Mouse (Mus musculus) cerebellum, postnatal 25 days (tissue): ENCODE data around the gene Paip2b.

Experiments used
- DNase-seq, 2 experiments: peaks; one replicate each; pipeline ENCODE4 v3.0.0; 2021; ENCODE audit warnings: mixed read lengths in 2 of 2

Gene Paip2b

GRCm38 (mm10) chr6:83831606-83832123 lies at the start of gene Paip2b:
Paip2b (minus strand) TSS chr6:83831741.
- peak; percentile 99 to 100 for DNase-seq

- DNase-seq: peak in 1 of 2 experiments; percentile 67
Observed at GRCm38 (mm10) chr6:83879815-83880214, 48.3 kb upstream of the Paip2b start.

DNA sequence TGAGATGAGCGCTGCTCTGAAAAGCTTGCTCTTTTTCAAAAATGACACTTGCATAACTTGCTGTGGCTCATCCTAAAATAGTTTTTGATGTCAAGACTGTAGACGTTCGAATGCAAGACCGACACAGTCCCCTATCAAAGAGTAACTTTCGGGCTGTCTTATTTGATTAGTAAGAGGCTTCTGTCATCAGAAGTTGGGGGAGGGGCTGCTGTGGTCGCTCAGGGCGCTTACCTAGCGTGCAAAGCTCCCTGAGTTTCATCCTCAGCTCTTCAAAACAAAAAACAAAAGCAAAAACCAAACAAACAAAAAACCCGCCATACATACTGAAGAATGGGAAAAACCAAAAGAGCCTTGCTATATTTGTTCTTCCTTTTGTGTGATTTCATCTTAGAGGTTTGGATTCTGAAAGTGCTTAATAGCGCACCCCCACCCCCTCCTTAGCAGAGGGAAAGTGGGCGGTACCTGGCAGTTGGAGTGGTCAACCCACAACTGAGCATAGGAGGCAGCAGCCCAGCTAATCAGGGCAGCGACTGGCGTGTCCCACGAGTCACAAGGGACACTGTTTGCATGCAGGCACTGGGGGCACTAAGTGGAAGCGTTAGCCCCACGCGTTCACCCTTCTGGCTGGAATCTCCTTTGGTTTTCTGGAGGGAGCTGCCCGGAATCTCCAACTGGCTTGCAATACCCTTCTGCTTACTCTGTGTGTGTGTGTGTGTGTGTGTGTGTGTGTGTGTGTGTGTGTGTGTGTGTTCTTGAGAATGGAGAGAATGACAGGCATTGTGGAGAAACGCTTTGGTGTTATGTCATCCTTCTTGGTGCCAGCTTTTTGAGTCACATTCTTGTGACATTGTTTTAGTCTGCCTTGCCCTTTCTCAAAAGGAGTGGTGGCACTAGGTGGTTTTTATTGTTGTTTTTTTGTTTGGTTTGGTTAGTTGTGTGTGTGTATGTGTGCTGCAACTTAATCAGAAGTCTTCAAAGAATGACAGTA lies 36.4 kb upstream of the Paip2b start:
- peak; percentile 48 to 59 for DNase-seq

- DNase-seq: peak; percentile 96 to 97
Observed at GRCm38 (mm10) chr6:83866954-83867597, 35.5 kb upstream of the Paip2b start, which contains the start of gene Zfp638. Zfp638 (plus strand) TSS chr6:83867109.

DNA sequence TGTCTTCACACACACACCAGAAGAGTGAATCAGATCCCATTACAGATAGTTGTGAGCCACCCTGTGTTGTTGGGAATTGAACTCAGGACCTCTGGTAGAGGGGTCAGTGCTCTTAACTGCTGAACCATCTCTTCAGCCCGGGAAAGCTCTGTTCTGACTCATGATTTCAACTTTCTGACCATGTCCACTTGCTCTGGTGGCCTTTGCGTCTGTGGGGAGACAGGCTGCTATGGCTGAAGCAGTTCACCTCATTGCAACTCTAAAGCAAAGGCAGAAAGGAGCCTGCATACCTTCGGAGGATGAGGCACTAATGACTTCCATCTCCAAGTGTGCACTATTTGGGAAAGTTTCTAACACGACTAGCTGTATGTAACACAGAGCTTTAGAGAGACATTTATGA lies 34.9 kb upstream of the Paip2b start:
- no peak for DNase-seq

DNA sequence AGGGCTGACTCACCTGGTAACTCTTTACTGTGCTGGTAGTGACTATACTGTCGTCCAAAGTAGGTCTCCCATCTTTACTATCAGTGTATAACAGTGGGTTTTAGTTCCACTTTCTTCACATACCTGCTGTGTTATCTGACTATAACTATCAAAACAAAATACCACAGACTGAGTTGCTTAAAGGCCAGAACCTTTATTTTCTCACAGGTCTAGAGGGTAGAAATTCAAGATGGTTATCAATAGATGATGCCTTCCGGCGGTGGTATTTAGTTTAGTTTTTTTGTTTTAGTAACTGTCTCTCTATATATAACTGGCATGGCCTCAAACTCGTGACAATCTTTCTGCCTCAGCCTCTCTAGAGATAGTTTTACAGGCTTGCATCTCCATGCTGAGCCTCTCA lies 32.0 kb upstream of the Paip2b start:
- no peak for DNase-seq

- no peak for DNase-seq
Observed at GRCm38 (mm10) chr6:83860033-83860432, 28.5 kb upstream of the Paip2b start.

- DNase-seq: no peak
Observed at GRCm38 (mm10) chr6:83857476-83857875, 25.9 kb upstream of the Paip2b start.

DNA sequence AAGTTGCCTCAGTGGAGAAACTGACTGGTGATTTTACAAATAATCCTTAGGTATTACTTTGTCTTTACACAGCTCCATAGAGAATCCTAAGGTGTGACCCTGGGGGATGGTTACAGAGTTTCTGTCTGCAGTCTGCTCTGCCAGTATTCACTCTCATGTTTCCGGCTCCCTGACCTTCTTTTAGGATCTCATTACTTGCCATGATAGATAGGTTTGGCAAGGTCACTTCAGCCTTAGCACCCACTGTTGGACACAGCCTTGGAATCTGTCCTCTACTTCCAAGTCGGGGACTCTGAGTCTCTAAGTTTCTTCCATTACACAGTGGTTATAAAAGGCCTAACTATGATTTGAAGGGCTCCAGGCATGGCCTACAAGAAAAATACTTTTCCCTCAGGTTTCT lies 17.9 kb upstream of the Paip2b start:
- no peak for DNase-seq

GRCm38 (mm10) chr6:83846141-83846540 lies 14.6 kb upstream of the Paip2b start:
- DNase-seq: no peak

DNA sequence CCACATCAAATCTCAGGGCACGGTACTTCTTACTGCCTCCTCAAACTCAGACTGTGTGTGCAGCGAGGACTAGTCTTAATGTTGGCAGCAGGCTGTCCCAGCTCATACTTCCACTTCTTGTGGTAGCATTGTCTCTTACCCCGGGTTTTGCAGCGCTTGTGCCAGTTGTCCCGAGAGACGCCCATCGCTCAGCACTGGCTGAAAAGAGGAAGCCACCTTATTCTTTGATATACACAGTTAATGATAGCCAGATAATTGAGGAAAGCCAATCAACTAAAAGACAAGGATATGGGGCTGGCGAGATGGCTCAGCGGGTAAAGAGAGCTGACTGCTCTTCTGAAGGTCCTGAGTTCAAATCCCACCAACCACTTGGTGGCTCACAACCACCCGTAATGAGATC lies 13.4 kb upstream of the Paip2b start:
- no peak for DNase-seq

DNA sequence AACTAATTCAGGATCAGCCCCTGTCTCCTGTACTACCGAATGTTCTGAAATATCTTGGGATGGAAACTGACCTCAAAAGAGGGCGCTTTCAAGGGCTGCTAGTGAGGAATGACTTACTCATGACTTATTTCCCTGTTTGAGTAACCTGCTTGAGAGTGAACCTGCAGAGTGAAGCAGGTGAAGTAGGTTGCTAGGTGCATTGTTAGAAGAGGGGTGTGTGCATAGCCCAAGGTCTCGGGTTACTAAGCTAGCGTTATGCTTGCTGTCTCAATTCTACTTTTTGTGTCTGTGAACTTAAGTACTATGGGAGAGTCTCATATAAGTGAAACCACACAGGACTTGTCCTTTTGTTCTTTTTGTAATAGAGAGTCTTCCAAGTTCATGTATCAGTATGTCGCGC lies 8.5 kb upstream of the Paip2b start:
- DNase-seq: no peak

DNA sequence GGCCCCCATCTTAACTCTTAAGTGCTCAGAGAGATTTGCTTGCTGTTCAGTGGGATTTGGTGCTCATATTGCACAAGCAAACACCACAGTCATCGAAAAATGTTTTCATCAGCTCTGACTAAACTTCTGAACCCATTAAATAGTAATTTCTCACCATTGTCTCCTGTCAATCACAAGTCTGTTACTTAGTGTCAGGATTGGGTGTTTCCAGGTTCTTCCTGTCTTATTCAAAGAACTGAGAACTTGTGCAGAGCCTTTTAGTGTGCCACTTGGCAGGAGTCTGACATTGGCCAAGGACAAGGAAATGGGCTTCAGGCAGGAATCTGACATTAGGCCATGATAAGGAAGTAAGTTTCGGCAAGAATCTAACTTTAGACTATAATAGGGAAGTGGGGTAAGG lies 6.5 kb upstream of the Paip2b start:
- no peak for DNase-seq

DNA sequence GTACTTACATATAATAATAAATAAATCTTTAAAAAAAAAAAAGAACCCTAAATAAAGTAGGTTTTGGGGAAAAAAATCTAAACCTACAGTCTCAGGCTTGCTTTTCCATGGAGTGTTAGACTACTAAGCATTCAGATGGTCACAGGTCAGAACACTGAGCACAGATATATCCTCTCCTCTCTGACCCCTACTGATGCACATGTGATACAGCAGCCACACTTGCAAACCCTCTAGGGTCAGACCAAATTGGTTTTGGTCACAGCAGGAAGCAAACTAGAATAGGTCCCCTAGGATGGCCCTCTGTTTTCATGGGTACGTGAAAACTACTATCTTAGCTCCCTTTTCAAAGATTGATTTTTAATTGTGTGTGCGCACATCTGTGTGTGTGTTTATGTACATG lies 5.3 kb upstream of the Paip2b start:
- no peak for DNase-seq

DNA sequence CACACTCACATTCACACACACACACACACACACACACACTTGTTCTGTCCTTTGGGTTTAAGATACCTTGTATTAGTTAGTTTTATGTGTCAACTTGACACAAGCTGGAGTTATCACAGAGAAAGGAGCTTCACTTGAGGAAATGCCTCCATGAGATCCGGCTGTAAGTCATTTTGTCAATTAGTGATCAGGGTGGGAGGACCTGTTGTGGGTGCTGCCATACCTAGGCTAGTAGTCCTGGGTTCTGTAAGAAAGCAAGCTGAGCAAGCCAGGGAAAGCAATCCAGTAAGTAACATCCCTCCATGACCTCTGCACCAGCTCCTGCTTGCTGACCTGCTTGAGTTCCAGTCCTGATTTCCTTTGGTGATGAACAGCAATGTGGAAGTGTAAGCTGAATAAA lies 852 bp upstream of the Paip2b start:
- peak; percentile 12 for DNase-seq

DNA sequence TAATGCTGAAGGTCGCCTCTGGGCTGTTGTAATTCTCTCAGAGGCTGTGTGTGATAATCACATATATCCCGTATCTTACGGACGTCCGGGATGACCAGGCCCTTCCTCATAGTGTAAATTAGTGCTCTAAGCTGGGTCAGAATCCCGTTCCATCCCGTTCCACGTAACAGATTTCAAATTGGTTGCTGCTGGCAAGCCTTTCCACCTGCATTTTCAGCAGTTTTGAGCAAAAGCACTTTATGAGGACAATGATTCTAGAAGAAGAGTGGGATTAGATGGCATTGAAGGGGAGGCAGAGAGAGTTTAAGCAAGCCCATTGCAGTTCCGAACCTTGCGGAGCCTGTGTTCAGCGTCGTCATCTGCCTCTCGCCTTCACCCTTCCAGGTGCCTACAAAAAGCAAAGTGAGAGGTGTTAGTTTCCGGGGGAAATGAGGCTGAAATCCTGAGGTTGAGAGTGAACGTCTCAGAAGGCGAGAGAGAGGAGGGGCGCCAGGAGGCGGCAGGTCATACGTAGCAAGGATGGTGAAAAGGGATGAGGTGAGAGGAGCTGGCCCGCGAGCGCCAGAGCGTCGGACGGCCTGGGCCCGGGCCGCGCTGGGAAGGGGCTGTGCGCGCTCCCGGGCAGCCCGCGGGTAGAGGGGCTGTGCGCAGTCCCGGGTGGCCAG lies 468 bp downstream of the Paip2b start:
- no peak for DNase-seq

DNA sequence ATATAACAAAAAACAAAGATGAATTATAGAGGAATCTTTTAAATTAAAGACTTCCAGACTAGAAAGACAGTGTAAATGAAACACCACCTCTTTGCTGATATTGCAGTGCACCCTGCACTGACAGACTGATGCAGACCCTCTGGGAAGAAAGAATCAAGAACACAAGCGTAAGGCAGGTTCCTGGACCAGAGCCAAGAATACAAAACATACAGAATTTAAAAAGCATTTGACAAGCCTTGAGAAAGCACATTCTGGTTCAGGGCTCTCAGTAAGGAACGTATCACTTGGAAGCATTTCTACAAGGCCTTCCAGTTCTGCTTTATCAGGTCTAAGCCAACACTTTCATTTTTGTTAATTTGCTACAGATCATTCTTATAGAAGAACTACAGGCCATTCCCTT lies 9.7 kb downstream of the Paip2b start:
- no peak for DNase-seq

GRCm38 (mm10) chr6:83820727-83821515 lies 10.6 kb downstream of the Paip2b start:
- DNase-seq: no peak

DNA sequence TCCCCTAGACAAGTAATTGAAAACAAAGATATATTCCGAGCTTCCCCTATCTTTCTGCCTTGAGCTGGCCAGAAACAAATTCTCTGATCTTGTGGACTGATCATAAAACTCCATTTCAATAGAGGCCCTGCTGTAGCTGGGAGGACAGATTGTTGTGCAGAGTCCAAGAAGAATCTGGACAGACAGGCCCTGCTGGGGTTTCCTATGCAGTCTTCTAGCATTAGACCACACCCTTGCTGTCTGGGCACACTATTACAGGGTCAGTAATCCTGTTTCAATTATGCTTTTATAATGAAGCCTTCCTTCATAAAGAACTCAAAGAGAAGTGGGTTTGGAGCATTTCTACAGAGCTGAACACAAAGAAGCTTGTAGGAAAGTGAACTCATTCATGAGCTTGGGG lies 12.5 kb downstream of the Paip2b start:
- no peak for DNase-seq

- DNase-seq: no peak
Observed at GRCm38 (mm10) chr6:83815801-83816200, 15.7 kb downstream of the Paip2b start.

DNA sequence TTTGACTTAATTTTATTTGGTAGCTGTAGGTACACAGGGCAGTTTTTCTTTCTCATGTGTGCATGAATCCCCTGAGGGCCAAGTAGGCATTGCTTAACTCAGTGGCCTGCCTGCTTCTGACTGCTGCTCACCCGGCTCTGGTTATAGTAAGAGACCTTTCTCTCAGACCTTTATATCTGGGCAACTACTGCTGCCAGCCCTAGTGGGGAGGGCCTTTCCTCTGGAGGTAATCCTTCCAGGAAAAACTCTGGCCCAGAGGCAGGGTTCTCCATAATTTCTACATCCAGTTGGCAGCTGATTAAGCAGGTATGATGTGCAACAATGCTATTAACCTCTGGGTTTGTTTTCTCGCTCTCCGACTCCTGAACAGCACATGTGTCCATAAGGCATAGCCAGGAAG lies 28.7 kb downstream of the Paip2b start:
- no peak for DNase-seq

- DNase-seq: peak; percentile 57 to 68
Observed at GRCm38 (mm10) chr6:83802033-83802432, 29.5 kb downstream of the Paip2b start.
